ENCODE assay signal across 10 mouse cellular contexts in the genomic region with DNA sequence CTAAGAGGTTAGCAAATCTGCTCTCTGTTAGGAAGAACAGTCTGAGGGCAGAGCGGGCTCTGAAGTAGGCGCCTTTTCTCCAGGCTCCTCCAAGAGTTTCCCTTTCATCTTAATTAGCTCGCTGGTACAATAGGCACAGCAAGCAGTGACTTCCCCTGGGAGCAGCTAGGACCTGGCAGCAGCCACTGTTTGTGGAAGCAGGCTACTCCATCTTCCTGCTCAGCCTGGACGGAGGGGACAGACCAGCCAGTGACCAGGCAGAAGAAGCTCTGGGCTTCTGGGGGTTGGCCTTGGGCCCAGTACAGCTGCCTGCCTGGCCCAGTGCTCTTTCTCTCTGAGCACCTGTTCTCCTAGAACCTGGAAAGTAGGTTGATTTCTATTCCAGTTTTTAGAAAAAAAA.
DNase-seq lines count a peak whose midpoint lies in the region; ATAC-seq and TF ChIP-seq lines count a peak whose summit lies in the region.
"Had no signal": no experiment of that assay in that cellular context is flagged by ENCODE, and none has a peak within 500 bp of the region (broad histone marks: within the 10 kb centered on the region; RNA-seq: fewer than 3 reads in every experiment).

No protein-coding gene starts in this region.

- TF ChIP-seq EP300 in lung, postnatal 0 days (IDR thresholded peaks at IDR 0.05) = no peak

- intact Hi-C loops in gastrocnemius, postnatal 14 days (cut with DNase I; ENCODE audit: low total_unique reads) = loop anchor here (10.0 kb wide), 1 partner anchor 104 kb away; no protein-coding TSS in a partner anchor

- no peaks in the 10 kb centered on the region for H3K9me3 ChIP-seq in lung, postnatal 0 days (ENCODE audit: low read length)
- H3K9me3 ChIP-seq: limb, embryonic 15.5 days had no signal

- no peak overlapping the region for H3K4me3 ChIP-seq in lung, postnatal 0 days (ENCODE audit: low read depth, low read length)
- H3K4me3 ChIP-seq: limb, embryonic 15.5 days had no signal

- TF ChIP-seq CTCF in lung, postnatal 0 days (IDR thresholded peaks at IDR 0.05) = no peak

- no peak overlapping the region for H3K4me2 ChIP-seq in lung, postnatal 0 days (replicated peaks; ENCODE audit: low read depth, low read length)
- H3K4me2 ChIP-seq: limb, embryonic 15.5 days had no signal

- H3K4me1 ChIP-seq in lung, postnatal 0 days (ENCODE audit: insufficient read depth, low read depth, low read length) = no peaks in the 10 kb centered on the region

- peak; percentile 47 for DNase-seq in gastrocnemius, postnatal 14 days
- no peak for DNase-seq in gastrocnemius, adult 18-20 months (ENCODE audit: low spot score)
- DNase-seq in brain, adult 2 months (ENCODE audit: low read depth, low spot score) = peak; percentile 74
- DNase-seq in embryo, embryonic 11 days = peak; percentile 53
- DNase-seq in lung, postnatal 0 days (ENCODE audit: low spot score) = peak; percentile 17
- no peak for DNase-seq in ovary, adult 18-20 months (ENCODE audit: low spot score)
- DNase-seq in spleen, adult 18-20 months = no peak
- DNase-seq in spleen, postnatal 4 days (ENCODE audit: low spot score in 2 of 2) = no peak

- H3K36me3 ChIP-seq in lung, postnatal 0 days (ENCODE audit: insufficient read depth, low read length) = no peaks in the 10 kb centered on the region
- H3K36me3 ChIP-seq: limb, embryonic 15.5 days had no signal

- H3K9ac ChIP-seq in lung, postnatal 0 days (replicated peaks; ENCODE audit: low read depth) = no peak overlapping the region
- H3K9ac ChIP-seq: limb, embryonic 15.5 days had no signal

- H3K27me3 ChIP-seq in lung, postnatal 0 days (replicated peaks; ENCODE audit: insufficient read depth, low read length) = no peaks in the 10 kb centered on the region
- H3K27me3 ChIP-seq: CH12.LX; limb, embryonic 15.5 days had no signal

- peak; percentile 73 for ATAC-seq in lung, postnatal 0 days

- no peak overlapping the region for H3K27ac ChIP-seq in lung, postnatal 0 days (ENCODE audit: low read length)
- H3K27ac ChIP-seq: limb, embryonic 15.5 days had no signal

- 10% methylated on average over 4 of the region's 4 CpGs for WGBS in lung, postnatal 0 days

Comparison
In these comparisons a context has a peak if more than half of its experiments do, and no peak if none do; other contexts are left out.
1. DNase-seq: peak in gastrocnemius, postnatal 14 days (single experiment), brain, adult 2 months (single experiment), embryo, embryonic 11 days (single experiment) and lung, postnatal 0 days (single experiment); none in gastrocnemius, adult 18-20 months (single experiment), ovary, adult 18-20 months (single experiment), spleen, adult 18-20 months (0 of 2) and spleen, postnatal 4 days (0 of 2).